Mouse (Mus musculus) CD4-positive, CD25-positive, alpha-beta regulatory T cell, adult 9 weeks (primary cell): ENCODE results near the gene Bmf. TPM values are rescaled to one million over a fixed set of nuclear protein-coding genes. Genes with fewer than 3 reads are reported as not detected.

Source experiments
- polyA plus RNA-seq: library from polyadenylated mRNA; unstranded; fragments of 100-300 nt; shearing (Covaris generic); gene quantifications from one replicate; pipeline ENCODE4 v1.2.1, GENCODE M21; 2017

Gene Bmf
- polyA plus RNA-seq: 2.8 TPM

GRCm38 (mm10) chr2:118549507-118550473 is at the start of gene Bmf:
TSS of gene Bmf (minus strand) at chr2:118549687.

GRCm38 (mm10) chr2:118597673-118598568 is 48.4 kb upstream of the Bmf start, which contains the start of gene Bub1b:
TSS of gene Bub1b (plus strand) at chr2:118598211.

GRCm38 (mm10) chr2:118479550-118479909 is 70.0 kb downstream of the Bmf start, which contains the start of gene Srp14:
TSS of gene Srp14 (minus strand) at chr2:118479711.

Other genes with a start within 250 kb of the Bmf start
- not detected for gene Gpr176, start 176.3 kb downstream of the Bmf start, polyA plus RNA-seq
- gene Eif2ak4, start 161.1 kb downstream of the Bmf start, polyA plus RNA-seq: 9.5 TPM
- gene Srp14, start 70.0 kb downstream of the Bmf start, polyA plus RNA-seq: 349 TPM
- gene Bub1b, start 48.5 kb upstream of the Bmf start, polyA plus RNA-seq: 7.5 TPM
- 0.36 TPM for gene Pak6, start 113.6 kb upstream of the Bmf start, polyA plus RNA-seq
- gene Ankrd63, start 154.3 kb upstream of the Bmf start, polyA plus RNA-seq: not detected
- 26.2 TPM for gene Plcb2, start 178.8 kb upstream of the Bmf start, polyA plus RNA-seq
- gene Inafm2, start 196.1 kb upstream of the Bmf start, polyA plus RNA-seq: 3.0 TPM
- gene Ccdc9b, start 213.0 kb upstream of the Bmf start, polyA plus RNA-seq: 0.07 TPM
- not detected for gene Phgr1, start 223.1 kb upstream of the Bmf start, polyA plus RNA-seq
- not detected for gene Disp2, start 230.0 kb upstream of the Bmf start, polyA plus RNA-seq